Mouse (Mus musculus): ENCODE results near the gene Dpyd. TPM values are rescaled to one million over a fixed set of nuclear protein-coding genes. Genes with fewer than 3 reads are reported as not detected.

Dpyd gene
- polyA plus RNA-seq, 1 experiment from 2014 or later = 16.0 TPM

- 82% methylated on average over 2 of the region's 2 CpGs for WGBS
- no peaks in the 10 kb centered on the region for H3K4me1 ChIP-seq
- H3K27ac ChIP-seq = no peak overlapping the region
- no peaks in the 10 kb centered on the region for H3K36me3 ChIP-seq
- no peak for ATAC-seq (ENCODE audit: insufficient number of reproducible peaks, insufficient read depth, low FRiP score, low TSS enrichment)
- H3K4me2 ChIP-seq (replicated peaks) = no peak overlapping the region
- no peaks in the 10 kb centered on the region for H3K9me3 ChIP-seq
- H3K27me3 ChIP-seq = no peaks in the 10 kb centered on the region
- no peak overlapping the region for H3K4me3 ChIP-seq
- no peak overlapping the region for H3K9ac ChIP-seq
Observed at GRCm38 (mm10) chr3:119275241-119275640, 713.3 kb downstream of the Dpyd start.

DNA sequence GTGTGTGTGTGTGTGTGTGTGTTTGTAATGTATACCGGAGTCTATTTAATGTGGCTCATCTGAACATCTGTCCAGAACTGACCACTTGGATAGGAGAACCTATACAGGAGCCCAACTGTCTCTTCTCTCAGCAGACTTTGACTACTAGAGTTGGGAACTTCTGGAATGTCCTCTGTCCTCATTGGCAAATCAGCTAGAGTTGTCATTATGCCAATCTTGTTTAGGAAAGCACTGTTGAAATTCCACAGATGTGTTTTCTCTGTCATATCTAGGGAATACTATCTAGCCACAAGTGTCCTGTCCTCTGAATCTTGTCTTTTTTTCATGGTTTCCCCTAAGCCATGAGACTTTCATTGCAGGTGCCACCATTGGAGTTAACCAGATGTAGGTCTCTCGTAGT is 718.7 kb downstream of the Dpyd start:
- Histone ChIP-seq H3K4me2 (replicated peaks) (no peak overlapping the region), H3K27ac (no peak overlapping the region), H3K4me3 (no peak overlapping the region), H3K36me3 (no peaks in the 10 kb centered on the region), H3K27me3 (no peaks in the 10 kb centered on the region), H3K4me1 (no peaks in the 10 kb centered on the region), H3K9ac (no peak overlapping the region), H3K9me3 (no peaks in the 10 kb centered on the region)
- 90% methylated on average over 1 of the region's 2 CpGs for WGBS
- no peak for ATAC-seq (ENCODE audit: insufficient number of reproducible peaks, insufficient read depth, low FRiP score, low TSS enrichment)

- no peak for ATAC-seq (ENCODE audit: insufficient number of reproducible peaks, insufficient read depth, low FRiP score, low TSS enrichment)
Observed at GRCm38 (mm10) chr3:119314693-119315092, 752.8 kb downstream of the Dpyd start.

GRCm38 (mm10) chr3:119329063-119329462 is 767.1 kb downstream of the Dpyd start:
- H3K4me2 ChIP-seq (replicated peaks) = no peak overlapping the region
- no peak overlapping the region for H3K4me3 ChIP-seq
- no peaks in the 10 kb centered on the region for H3K9me3 ChIP-seq
- ATAC-seq (ENCODE audit: insufficient number of reproducible peaks, insufficient read depth, low FRiP score, low TSS enrichment) = no peak
- no peak overlapping the region for H3K27ac ChIP-seq
- no peaks in the 10 kb centered on the region for H3K36me3 ChIP-seq
- H3K27me3 ChIP-seq = no peaks in the 10 kb centered on the region
- H3K4me1 ChIP-seq = peaks cover 3% of the 10 kb centered on the region; the same call in 1 of the 2 replicates
- WGBS = 69% methylated on average over 7 of the region's 7 CpGs
- no peak overlapping the region for H3K9ac ChIP-seq

More at GRCm38 (mm10) chr3:119314693-119315092, 752.8 kb downstream of the Dpyd start:
- WGBS = 84% methylated on average over 3 of the region's 3 CpGs
- H3K36me3 ChIP-seq = no peaks in the 10 kb centered on the region
- no peak overlapping the region for H3K4me3 ChIP-seq
- H3K9me3 ChIP-seq = no peaks in the 10 kb centered on the region
- H3K9ac ChIP-seq = no peak overlapping the region
- no peaks in the 10 kb centered on the region for H3K4me1 ChIP-seq
- H3K27me3 ChIP-seq = no peaks in the 10 kb centered on the region
- no peak overlapping the region for H3K4me2 ChIP-seq (replicated peaks)
- no peak overlapping the region for H3K27ac ChIP-seq

- Histone ChIP-seq H3K36me3 (no peaks in the 10 kb centered on the region), H3K4me1 (peaks cover 3% of the 10 kb centered on the region; the same call in 1 of the 2 replicates), H3K4me2 (replicated peaks) (no peak overlapping the region), H3K9me3 (no peaks in the 10 kb centered on the region), H3K9ac (no peak overlapping the region), H3K27ac (no peak overlapping the region), H3K27me3 (no peaks in the 10 kb centered on the region), H3K4me3 (no peak overlapping the region)
- ATAC-seq (ENCODE audit: insufficient number of reproducible peaks, insufficient read depth, low FRiP score, low TSS enrichment) = no peak
- 47% methylated on average over 7 of the region's 7 CpGs for WGBS
Observed at GRCm38 (mm10) chr3:119333335-119334305, 771.7 kb downstream of the Dpyd start.

DNA sequence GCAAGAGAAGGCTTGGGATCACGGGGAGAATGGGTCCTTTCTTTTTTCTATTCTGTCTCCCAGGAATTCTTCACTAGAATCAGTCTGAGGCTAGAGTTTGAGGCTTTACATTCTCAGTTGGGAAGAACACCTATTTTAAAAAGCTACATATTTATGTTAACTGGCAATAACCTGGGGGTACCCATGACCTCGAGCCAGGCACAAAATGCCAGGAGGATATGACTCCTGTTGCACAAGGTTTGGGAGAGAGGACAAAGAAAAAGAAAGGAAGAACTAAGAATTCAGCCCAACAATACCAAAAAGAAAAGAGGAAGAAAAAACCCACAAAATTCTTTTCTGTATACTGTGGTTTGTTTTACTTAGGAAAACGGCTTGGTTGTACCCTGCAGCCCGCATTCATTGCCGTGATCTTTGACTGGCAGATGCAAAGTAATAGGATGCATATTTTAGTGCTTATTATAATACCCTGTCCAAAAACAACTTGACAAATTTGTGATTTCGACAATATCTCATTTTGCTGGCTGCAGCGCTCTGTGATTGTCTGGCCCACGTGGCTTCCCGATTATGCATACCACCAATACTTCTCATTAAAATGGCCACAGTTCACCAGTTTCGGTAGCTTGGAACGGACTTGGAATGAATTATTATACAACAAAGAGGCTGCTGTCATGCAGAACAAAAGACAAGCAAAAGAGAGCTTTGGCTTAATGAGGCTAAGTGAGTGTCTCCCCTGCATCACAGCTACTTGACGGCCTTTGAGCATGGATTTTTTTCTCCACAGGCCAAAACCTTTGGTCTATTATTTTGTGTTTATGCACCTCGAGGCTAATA is 799.8 kb downstream of the Dpyd start:
- WGBS = 70% methylated on average over 13 of the region's 13 CpGs
- no peak overlapping the region for H3K27ac ChIP-seq
- no peak for ATAC-seq (ENCODE audit: insufficient number of reproducible peaks, insufficient read depth, low FRiP score, low TSS enrichment)

GRCm38 (mm10) chr3:119362392-119362791 is 800.5 kb downstream of the Dpyd start:
- Histone ChIP-seq H3K4me1 (no peaks in the 10 kb centered on the region), H3K9me3 (no peaks in the 10 kb centered on the region), H3K4me2 (replicated peaks) (no peak overlapping the region), H3K27ac (no peak overlapping the region), H3K4me3 (no peak overlapping the region), H3K9ac (no peak overlapping the region), H3K27me3 (no peaks in the 10 kb centered on the region), H3K36me3 (no peaks in the 10 kb centered on the region)
- 85% methylated on average over 3 of the region's 3 CpGs for WGBS
- no peak for ATAC-seq (ENCODE audit: insufficient number of reproducible peaks, insufficient read depth, low FRiP score, low TSS enrichment)

More for the DNA sequence above, 799.8 kb downstream of the Dpyd start:
- Histone ChIP-seq H3K4me3 (no peak overlapping the region), H3K9ac (no peak overlapping the region), H3K27me3 (no peaks in the 10 kb centered on the region), H3K9me3 (no peaks in the 10 kb centered on the region), H3K4me1 (no peaks in the 10 kb centered on the region), H3K36me3 (no peaks in the 10 kb centered on the region), H3K4me2 (replicated peaks) (no peak overlapping the region)

GRCm38 (mm10) chr3:119368931-119369330 is 807.0 kb downstream of the Dpyd start:
- WGBS = 60% methylated on average over 2 of the region's 2 CpGs

DNA sequence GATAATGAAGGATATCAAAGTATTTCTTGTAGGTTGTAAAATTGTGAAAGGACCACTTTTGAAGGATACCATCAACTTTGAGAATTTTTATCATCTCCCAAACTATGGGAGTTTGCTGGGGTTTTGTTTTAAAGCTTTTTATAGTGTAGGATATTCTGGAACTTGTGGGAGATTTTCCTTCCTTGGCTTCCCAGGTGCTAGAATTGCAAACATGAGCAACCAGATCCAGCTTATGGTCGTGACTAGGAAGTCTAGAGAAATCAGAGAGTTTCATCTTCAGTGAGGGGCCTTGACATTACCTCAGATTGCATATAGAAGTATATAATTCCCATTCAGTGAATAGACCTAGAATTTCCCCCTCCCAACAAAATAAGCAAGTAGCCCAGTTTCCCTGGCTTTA is 819.2 kb downstream of the Dpyd start:
- Histone ChIP-seq H3K9ac (no peak overlapping the region), H3K9me3 (no peaks in the 10 kb centered on the region), H3K36me3 (no peaks in the 10 kb centered on the region), H3K27ac (no peak overlapping the region), H3K27me3 (no peaks in the 10 kb centered on the region), H3K4me1 (no peaks in the 10 kb centered on the region), H3K4me3 (no peak overlapping the region), H3K4me2 (replicated peaks) (no peak overlapping the region)
- no peak for ATAC-seq (ENCODE audit: insufficient number of reproducible peaks, insufficient read depth, low FRiP score, low TSS enrichment)
- WGBS = 70% methylated on average over 1 of the region's 1 CpGs

More at GRCm38 (mm10) chr3:119368931-119369330, 807.0 kb downstream of the Dpyd start:
- Histone ChIP-seq H3K4me1 (no peaks in the 10 kb centered on the region), H3K4me2 (replicated peaks) (no peak overlapping the region), H3K4me3 (no peak overlapping the region), H3K9me3 (no peaks in the 10 kb centered on the region), H3K27ac (no peak overlapping the region), H3K9ac (no peak overlapping the region), H3K27me3 (no peaks in the 10 kb centered on the region), H3K36me3 (no peaks in the 10 kb centered on the region)
- ATAC-seq (ENCODE audit: insufficient number of reproducible peaks, insufficient read depth, low FRiP score, low TSS enrichment) = no peak

- WGBS = 87% methylated on average over 1 of the region's 1 CpGs
- Histone ChIP-seq H3K4me1 (no peaks in the 10 kb centered on the region), H3K4me2 (replicated peaks) (no peak overlapping the region), H3K9ac (no peak overlapping the region), H3K4me3 (no peak overlapping the region), H3K9me3 (no peaks in the 10 kb centered on the region), H3K36me3 (no peaks in the 10 kb centered on the region), H3K27me3 (no peaks in the 10 kb centered on the region), H3K27ac (no peak overlapping the region)
- ATAC-seq (ENCODE audit: insufficient number of reproducible peaks, insufficient read depth, low FRiP score, low TSS enrichment) = no peak
Observed at GRCm38 (mm10) chr3:119382395-119382794, 820.5 kb downstream of the Dpyd start.

GRCm38 (mm10) chr3:119387332-119388105 is 825.6 kb downstream of the Dpyd start:
- WGBS = 59% methylated on average over 26 of the region's 26 CpGs
- Histone ChIP-seq H3K36me3 (no peaks in the 10 kb centered on the region), H3K4me2 (replicated peaks) (peak overlapping the region; percentile 24), H3K4me3 (no peak overlapping the region), H3K27ac (0 out of 2 replicates have a peak overlapping the region, but pooled peaks have one; percentile 31), H3K9me3 (no peaks in the 10 kb centered on the region), H3K9ac (no peak overlapping the region), H3K4me1 (no peaks in the 10 kb centered on the region), H3K27me3 (no peaks in the 10 kb centered on the region)
- ATAC-seq (ENCODE audit: insufficient number of reproducible peaks, insufficient read depth, low FRiP score, low TSS enrichment) = no peak

Measured in embryonic facial prominence, embryonic 12.5 days (tissue).